Mouse (Mus musculus): ENCODE measurements at regions not wholly inside any gene's neighbourhood (a gene's known extent, or its start where the extent isn't known, plus 50 kb on each side); places are given as distances from the start of the nearest gene placed in this dataset.

DNA sequence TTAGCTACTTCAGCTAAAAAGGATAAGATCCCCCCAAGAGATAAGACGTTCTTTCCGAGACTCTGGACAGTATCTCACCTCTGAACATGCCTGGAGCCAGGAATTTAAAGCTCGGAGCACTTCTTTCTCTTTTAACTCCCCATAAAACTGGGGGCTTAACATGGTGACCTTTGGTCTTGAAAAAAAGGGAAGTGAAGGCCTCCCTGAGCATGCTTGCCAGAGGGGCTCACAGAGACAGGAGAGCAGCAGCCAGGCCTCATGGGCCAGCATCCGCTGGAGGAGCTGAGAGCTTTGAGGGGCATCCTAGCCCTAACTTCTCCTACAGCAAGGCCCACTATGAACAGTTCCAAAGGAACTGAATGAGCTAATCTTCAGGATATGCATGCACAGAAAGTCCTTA lies 471.7 kb downstream of the Ccdc171 start:
- no peaks in the 10 kb centered on the region for H3K36me3 ChIP-seq (ENCODE audit: control insufficient read depth, insufficient read depth, low read length)
- TF ChIP-seq CTCF (IDR thresholded peaks at IDR 0.05; ENCODE audit: extremely low read depth, insufficient read depth, insufficient read length, insufficient replicate concordance) (no peak), POLR2A (IDR thresholded peaks at IDR 0.05; ENCODE audit: low read depth, low read length) (no peak)
- no peak for DNase-seq (ENCODE audit: low read depth in 1 of 2, low spot score in 2 of 2)
- WGBS = 78% methylated on average over 4 of the region's 4 CpGs
- H3K27ac ChIP-seq (ENCODE audit: insufficient read depth, low read length) = no peak overlapping the region
- no peaks in the 10 kb centered on the region for H3K4me1 ChIP-seq (ENCODE audit: control insufficient read depth, insufficient read depth, insufficient read length)
- no peaks in the 10 kb centered on the region for H3K27me3 ChIP-seq (ENCODE audit: control insufficient read depth, insufficient read depth, low read length)
- no peak overlapping the region for H3K4me3 ChIP-seq (ENCODE audit: extremely low read depth, insufficient read depth, insufficient read length)

DNA sequence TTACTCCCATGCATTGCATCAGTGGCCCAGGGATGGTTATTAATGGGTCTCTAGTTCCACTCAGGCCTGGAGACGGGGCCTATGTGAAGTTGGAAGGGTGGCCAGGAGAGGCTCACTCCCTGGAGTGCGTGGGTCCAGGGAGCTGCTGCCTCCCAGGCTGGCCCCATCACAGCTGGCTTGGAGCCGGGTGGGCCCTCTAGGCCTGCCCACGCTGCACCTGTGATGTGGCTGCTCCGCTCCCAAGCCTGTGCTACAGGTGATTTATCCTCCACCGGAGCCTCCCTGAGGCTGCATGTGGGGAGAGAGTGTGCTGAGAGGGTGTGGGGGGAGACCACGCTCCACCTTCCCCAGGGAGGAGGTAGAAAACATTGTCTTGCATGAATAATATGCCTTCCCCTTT lies 476.3 kb downstream of the Ccdc171 start:
- DNase-seq (ENCODE audit: low read depth in 1 of 2, low spot score in 2 of 2) = no peak
- Histone ChIP-seq H3K36me3 (ENCODE audit: control insufficient read depth, insufficient read depth, low read length) (no peaks in the 10 kb centered on the region), H3K27me3 (ENCODE audit: control insufficient read depth, insufficient read depth, low read length) (no peaks in the 10 kb centered on the region), H3K27ac (ENCODE audit: insufficient read depth, low read length) (no peak overlapping the region), H3K4me3 (ENCODE audit: extremely low read depth, insufficient read depth, insufficient read length) (no peak overlapping the region), H3K4me1 (ENCODE audit: control insufficient read depth, insufficient read depth, insufficient read length) (no peaks in the 10 kb centered on the region)
- WGBS = 59% methylated on average over 7 of the region's 7 CpGs
- TF ChIP-seq POLR2A (IDR thresholded peaks at IDR 0.05; ENCODE audit: low read depth, low read length) = no peak
- no peak for TF ChIP-seq CTCF (IDR thresholded peaks at IDR 0.05; ENCODE audit: extremely low read depth, insufficient read depth, insufficient read length, insufficient replicate concordance)

- Histone ChIP-seq H3K4me3 (ENCODE audit: extremely low read depth, insufficient read depth, insufficient read length) (no peak overlapping the region), H3K4me1 (ENCODE audit: control insufficient read depth, insufficient read depth, insufficient read length) (no peaks in the 10 kb centered on the region), H3K27me3 (ENCODE audit: control insufficient read depth, insufficient read depth, low read length) (no peaks in the 10 kb centered on the region), H3K27ac (ENCODE audit: insufficient read depth, low read length) (no peak overlapping the region), H3K36me3 (ENCODE audit: control insufficient read depth, insufficient read depth, low read length) (no peaks in the 10 kb centered on the region)
- DNase-seq (ENCODE audit: low read depth in 1 of 2, low spot score in 2 of 2) = no peak
- 88% methylated on average over 7 of the region's 7 CpGs for WGBS
- TF ChIP-seq CTCF (IDR thresholded peaks at IDR 0.05; ENCODE audit: extremely low read depth, insufficient read depth, insufficient read length, insufficient replicate concordance) (no peak), POLR2A (IDR thresholded peaks at IDR 0.05; ENCODE audit: low read depth, low read length) (no peak)
Observed at GRCm38 (mm10) chr4:84004055-84004778, 478.9 kb downstream of the Ccdc171 start.

DNA sequence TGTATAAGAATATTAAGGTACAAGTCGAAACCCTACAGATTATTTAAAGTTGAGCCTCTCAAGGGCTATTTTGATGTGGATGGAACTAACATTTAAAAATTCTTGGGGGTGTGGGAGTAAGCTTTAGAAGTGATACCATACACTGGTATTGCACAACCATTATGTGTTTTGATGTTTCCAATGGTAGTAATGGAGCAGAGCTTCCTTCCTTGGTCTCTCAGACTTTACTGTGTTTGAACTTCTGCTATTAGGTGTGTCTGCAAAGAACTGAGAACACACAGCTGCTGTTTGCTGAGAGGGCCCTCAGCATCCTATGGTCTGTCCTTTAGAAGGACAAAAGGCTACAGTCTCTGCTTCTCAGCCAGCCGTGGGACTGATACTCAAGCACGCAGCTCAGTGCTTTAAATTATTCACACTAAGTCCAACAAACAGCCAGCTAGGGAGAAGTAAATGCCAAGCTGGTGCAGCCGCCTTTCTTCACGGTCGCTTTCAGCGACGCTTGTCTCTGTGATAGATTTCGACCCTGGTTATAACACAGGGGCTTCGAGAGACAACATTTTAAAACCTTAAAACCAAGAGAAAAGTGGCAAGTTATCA lies 479.5 kb downstream of the Ccdc171 start:
- no peak for DNase-seq (ENCODE audit: low read depth in 1 of 2, low spot score in 2 of 2)
- Histone ChIP-seq H3K27me3 (ENCODE audit: control insufficient read depth, insufficient read depth, low read length) (no peaks in the 10 kb centered on the region), H3K36me3 (ENCODE audit: control insufficient read depth, insufficient read depth, low read length) (no peaks in the 10 kb centered on the region), H3K4me1 (ENCODE audit: control insufficient read depth, insufficient read depth, insufficient read length) (no peaks in the 10 kb centered on the region), H3K27ac (ENCODE audit: insufficient read depth, low read length) (no peak overlapping the region), H3K4me3 (ENCODE audit: extremely low read depth, insufficient read depth, insufficient read length) (no peak overlapping the region)
- TF ChIP-seq POLR2A (IDR thresholded peaks at IDR 0.05; ENCODE audit: low read depth, low read length) (no peak), CTCF (IDR thresholded peaks at IDR 0.05; ENCODE audit: extremely low read depth, insufficient read depth, insufficient read length, insufficient replicate concordance) (no peak)
- WGBS = 89% methylated on average over 10 of the region's 10 CpGs

DNA sequence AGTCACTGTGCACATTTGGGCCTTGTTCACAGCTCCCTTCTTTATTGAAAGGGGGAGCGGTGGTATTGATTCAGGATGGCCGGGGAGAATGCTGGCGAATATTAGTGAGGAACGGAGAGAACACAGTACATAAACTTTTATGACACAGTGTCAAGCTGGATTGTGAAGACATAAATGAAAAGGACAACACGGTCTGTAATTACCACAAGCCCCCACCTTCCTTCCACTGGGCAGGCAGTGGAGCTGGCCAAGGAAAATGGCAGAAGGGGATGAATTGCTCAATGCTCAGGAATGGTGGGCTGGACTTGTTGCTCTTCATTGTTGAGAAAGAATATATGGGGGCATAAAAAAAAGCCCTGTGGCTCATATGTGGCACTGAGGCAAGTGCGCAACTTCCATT lies 486.6 kb downstream of the Ccdc171 start:
- Histone ChIP-seq H3K4me1 (ENCODE audit: control insufficient read depth, insufficient read depth, insufficient read length) (no peaks in the 10 kb centered on the region), H3K27ac (ENCODE audit: insufficient read depth, low read length) (no peak overlapping the region), H3K27me3 (ENCODE audit: control insufficient read depth, insufficient read depth, low read length) (no peaks in the 10 kb centered on the region), H3K4me3 (ENCODE audit: extremely low read depth, insufficient read depth, insufficient read length) (no peak overlapping the region), H3K36me3 (ENCODE audit: control insufficient read depth, insufficient read depth, low read length) (no peaks in the 10 kb centered on the region)
- 95% methylated on average over 6 of the region's 6 CpGs for whole genome bisulfite sequencing
- no peak for DNase-seq (ENCODE audit: low read depth in 1 of 2, low spot score in 2 of 2)
- no peak for TF ChIP-seq POLR2A (IDR thresholded peaks at IDR 0.05; ENCODE audit: low read depth, low read length)

- DNase-seq (ENCODE audit: low read depth in 1 of 2, low spot score in 2 of 2) = no peak
- TF ChIP-seq CTCF (IDR thresholded peaks at IDR 0.05; ENCODE audit: extremely low read depth, insufficient read depth, insufficient read length, insufficient replicate concordance) (no peak), POLR2A (IDR thresholded peaks at IDR 0.05; ENCODE audit: low read depth, low read length) (no peak)
- Histone ChIP-seq H3K4me1 (ENCODE audit: control insufficient read depth, insufficient read depth, insufficient read length) (no peaks in the 10 kb centered on the region), H3K4me3 (ENCODE audit: extremely low read depth, insufficient read depth, insufficient read length) (no peak overlapping the region), H3K27ac (ENCODE audit: insufficient read depth, low read length) (no peak overlapping the region), H3K27me3 (ENCODE audit: control insufficient read depth, insufficient read depth, low read length) (no peaks in the 10 kb centered on the region), H3K36me3 (ENCODE audit: control insufficient read depth, insufficient read depth, low read length) (no peaks in the 10 kb centered on the region)
- WGBS = 88% methylated on average over 4 of the region's 4 CpGs
Observed at GRCm38 (mm10) chr4:84015139-84015538, 489.8 kb downstream of the Ccdc171 start.

- Histone ChIP-seq H3K27me3 (ENCODE audit: control insufficient read depth, insufficient read depth, low read length) (no peaks in the 10 kb centered on the region), H3K4me3 (ENCODE audit: extremely low read depth, insufficient read depth, insufficient read length) (no peak overlapping the region), H3K36me3 (ENCODE audit: control insufficient read depth, insufficient read depth, low read length) (no peaks in the 10 kb centered on the region), H3K27ac (ENCODE audit: insufficient read depth, low read length) (no peak overlapping the region), H3K4me1 (ENCODE audit: control insufficient read depth, insufficient read depth, insufficient read length) (no peaks in the 10 kb centered on the region)
- TF ChIP-seq POLR2A (IDR thresholded peaks at IDR 0.05; ENCODE audit: low read depth, low read length) = no peak
- 86% methylated on average over 8 of the region's 8 CpGs for WGBS
- DNase-seq (ENCODE audit: low read depth in 1 of 2, low spot score in 2 of 2) = no peak
Observed at GRCm38 (mm10) chr4:84015552-84016169, 490.3 kb downstream of the Ccdc171 start.
